Mouse (Mus musculus) CH12.LX (cell line): Measurements from ENCODE around the gene Scgb2b21.

Source experiments
- MAX ChIP-seq: IDR thresholded peaks from 2 replicates; pipeline ENCODE4 v1.6.1; 2011; ENCODE audit warnings: low read length, improper control_type of control experiment
- USF1 ChIP-seq: IDR thresholded peaks from 2 replicates; pipeline ENCODE4 v1.6.1; 2014; ENCODE audit warnings: low read depth, mild to moderate bottlenecking, inconsistent platforms, low read length, improper control_type of control experiment

- TF ChIP-seq USF1: no peak
- TF ChIP-seq MAX: no peak
These were observed at the start of gene Scgb2b21 for GRCm38 (mm10) chr7:33520358-33520757.
